Mouse (Mus musculus) liver, adult 2 months (tissue): ENCODE data around the gene Ghrl. TPM values are rescaled to one million over a fixed set of nuclear protein-coding genes. Genes with fewer than 3 reads are reported as not detected.
A peak's percentile ranks its signal among the peaks of the same experiment; 100 is the strongest.

Source experiments
- DNase-seq: peaks from one replicate; pipeline ENCODE4 v3.0.0-alpha.2; 2011; ENCODE audit warnings: low read depth, low spot score; ENCODE audit errors: extremely low read depth
- H3K27ac ChIP-seq: fragments of 200-500 bp; replicated peaks from 2 replicates; pipeline ENCODE4 v1.5.1; 2012; ENCODE audit warnings: low read depth, mild to moderate bottlenecking, control low read depth, inconsistent platforms, low read length; ENCODE audit not compliant: insufficient read depth
- H3K27me3 ChIP-seq: fragments of 200-500 bp; 2 replicates; pipeline ENCODE4 v1.6.1; 2012; ENCODE audit warnings: mild to moderate bottlenecking, moderate library complexity, low read length, inconsistent platforms; ENCODE audit not compliant: control insufficient read depth, insufficient read depth
- H3K36me3 ChIP-seq: fragments of 200-500 bp; 2 replicates; pipeline ENCODE4 v1.6.1; 2012; ENCODE audit warnings: low read length, inconsistent platforms; ENCODE audit not compliant: control insufficient read depth, insufficient read depth
- H3K4me1 ChIP-seq: fragments of 200-500 bp; 2 replicates; pipeline ENCODE4 v1.6.1; 2011; ENCODE audit warnings: low read length; ENCODE audit not compliant: control insufficient read depth, insufficient read depth
- H3K4me3 ChIP-seq: fragments of 200-500 bp; 2 replicates; pipeline ENCODE4 v1.5.1; 2011; ENCODE audit warnings: low read depth, mild to moderate bottlenecking, control low read depth, low read length, moderate library complexity; ENCODE audit not compliant: insufficient read depth
- H3K79me2 ChIP-seq: fragments of 200-500 bp; 2 replicates; pipeline ENCODE4 v1.6.1; 2012; ENCODE audit warnings: inconsistent platforms, mild to moderate bottlenecking, low read length, moderate library complexity; ENCODE audit not compliant: control insufficient read depth, insufficient read depth
- H3K9ac ChIP-seq: fragments of 200-500 bp; 2 replicates; pipeline ENCODE4 v1.6.1; 2012; ENCODE audit warnings: low read depth, mild to moderate bottlenecking, control low read depth, inconsistent platforms, low read length
- CTCF ChIP-seq: fragments of 200-500 bp; IDR thresholded peaks from 2 replicates; pipeline ENCODE4 v1.5.1; 2011; ENCODE audit warnings: low read depth, low read length, control low read depth
- POLR2A ChIP-seq: fragments of 200-500 bp; IDR thresholded peaks from 2 replicates; pipeline ENCODE4 v1.6.1; 2011; ENCODE audit warnings: low read length, control low read depth; ENCODE audit not compliant: insufficient read depth; ENCODE audit errors: extremely low read depth
- WGBS: fragments of 180-500 bp; shearing (Covaris S2); methylation state at CpG from one replicate; pipeline ENCODE4 v1.1.7; 2018; 5-methylcytosine and 5-hydroxymethylcytosine counted together
- polyA plus RNA-seq: library from polyadenylated mRNA; depleted of rRNA; stranded (reverse); fragments of >200 nt; gene quantifications from 2 replicates; pipeline ENCODE4 v1.2.3, GENCODE M21; 2012
- total RNA-seq: library from RNA; depleted of rRNA; stranded (reverse); fragments of >200 nt; gene quantifications from 2 replicates; pipeline ENCODE4 v1.2.3, GENCODE M21; 2014

Gene Ghrl
- total and polyA plus RNA-seq, 2 experiments: not detected

DNA sequence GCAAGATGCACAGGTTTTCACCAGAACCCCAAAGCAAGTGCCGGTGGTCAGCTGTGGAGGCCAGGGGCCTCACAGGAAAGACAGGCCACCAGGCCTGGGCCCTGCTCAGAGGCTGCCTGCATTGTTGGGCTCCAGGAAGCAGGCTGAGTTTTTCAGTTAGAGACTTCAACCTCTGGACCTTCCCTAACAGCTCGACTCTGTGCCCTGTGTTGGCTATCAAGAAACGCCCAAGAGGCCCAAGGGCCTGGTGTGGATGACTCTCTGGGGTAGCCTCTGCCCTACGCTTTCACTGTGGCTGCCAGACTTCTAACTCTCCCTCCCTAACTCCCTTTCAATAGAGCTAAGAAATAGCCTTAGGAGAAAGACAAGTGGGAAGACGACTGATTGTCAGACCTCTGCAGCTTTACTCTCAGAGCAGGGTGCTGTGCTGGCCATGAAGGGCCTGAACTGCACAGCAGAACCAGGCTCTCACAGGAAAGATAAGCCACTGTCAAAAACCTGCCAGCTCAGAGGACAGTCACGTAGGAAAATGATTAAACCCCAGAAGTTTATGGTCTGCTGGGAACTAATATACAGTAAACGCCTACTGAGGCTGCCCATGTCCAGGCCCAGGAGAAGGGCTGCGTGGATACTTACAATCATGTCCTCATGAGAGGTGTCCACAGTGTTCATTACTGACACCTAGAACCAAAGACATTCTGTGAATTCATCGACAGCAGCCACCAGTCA lies 17.8 kb upstream of the Ghrl start:
- no peak overlapping the region for H3K27ac ChIP-seq
- WGBS: 87% methylated on average over 9 of the region's 9 CpGs
- TF ChIP-seq CTCF (no peak), POLR2A (no peak)
- no peaks in the 10 kb centered on the region; the same call in 1 of the 2 replicates for H3K4me1 ChIP-seq
- no peak overlapping the region for H3K4me3 ChIP-seq
- no peaks in the 10 kb centered on the region for H3K27me3 ChIP-seq
- peaks cover 26% of the 10 kb centered on the region for H3K36me3 ChIP-seq
- no peak overlapping the region for H3K9ac ChIP-seq
- peaks cover 16% of the 10 kb centered on the region; the same call in 1 of the 2 replicates for H3K79me2 ChIP-seq
- DNase-seq: no peak

DNA sequence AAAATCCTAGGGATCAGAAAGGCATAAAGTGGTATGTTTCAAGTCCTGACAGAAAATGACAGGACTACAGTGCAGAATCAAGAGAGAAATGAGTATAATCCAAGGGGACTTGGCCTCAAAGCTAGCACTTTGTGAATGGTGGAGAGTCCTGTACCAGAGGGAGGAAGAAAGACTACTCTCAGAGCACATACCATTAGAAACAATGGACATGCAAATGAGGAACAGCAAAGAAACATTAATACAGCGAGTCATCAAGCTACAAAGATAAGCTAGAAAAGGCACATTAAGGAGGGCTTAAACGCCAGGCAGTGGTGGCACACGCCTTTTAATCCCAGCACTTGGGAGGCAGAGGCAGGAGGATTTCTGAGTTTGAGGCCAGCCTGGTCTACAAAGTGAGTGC lies 11.6 kb upstream of the Ghrl start:
- Histone ChIP-seq H3K36me3 (peaks cover 75% of the 10 kb centered on the region), H3K79me2 (no peaks in the 10 kb centered on the region), H3K27ac (no peak overlapping the region), H3K9ac (no peak overlapping the region), H3K4me1 (no peaks in the 10 kb centered on the region; the same call in 1 of the 2 replicates), H3K4me3 (no peak overlapping the region), H3K27me3 (no peaks in the 10 kb centered on the region)
- TF ChIP-seq CTCF: no peak
- no peak for TF ChIP-seq POLR2A
- WGBS: 91% methylated on average over 3 of the region's 3 CpGs
- DNase-seq: no peak

DNA sequence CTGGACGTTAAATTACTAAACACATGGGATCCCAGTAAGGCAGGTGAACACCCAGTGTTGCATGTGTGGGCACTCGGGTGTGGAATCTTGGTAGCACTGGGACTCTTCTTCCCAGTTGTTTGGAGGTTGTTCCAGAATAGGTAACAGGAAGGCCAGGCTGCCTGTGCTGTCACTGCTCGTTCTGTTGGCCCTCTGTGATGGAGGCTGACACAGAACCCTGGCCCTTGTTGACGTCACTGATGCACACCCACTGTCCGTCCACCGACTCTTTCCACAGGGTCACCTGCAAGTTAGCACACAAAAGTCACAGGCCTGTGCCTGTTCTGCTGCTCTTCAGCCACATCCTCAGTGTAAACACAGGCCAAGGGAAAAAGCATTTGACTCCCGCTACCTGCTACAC lies 8.5 kb upstream of the Ghrl start:
- Histone ChIP-seq H3K4me3 (no peak overlapping the region), H3K79me2 (no peaks in the 10 kb centered on the region), H3K9ac (no peak overlapping the region), H3K36me3 (peaks cover 71% of the 10 kb centered on the region), H3K27me3 (no peaks in the 10 kb centered on the region), H3K4me1 (no peaks in the 10 kb centered on the region; the same call in 1 of the 2 replicates), H3K27ac (no peak overlapping the region)
- TF ChIP-seq POLR2A (no peak), CTCF (no peak)
- no peak for DNase-seq
- WGBS: 85% methylated on average over 7 of the region's 7 CpGs

DNA sequence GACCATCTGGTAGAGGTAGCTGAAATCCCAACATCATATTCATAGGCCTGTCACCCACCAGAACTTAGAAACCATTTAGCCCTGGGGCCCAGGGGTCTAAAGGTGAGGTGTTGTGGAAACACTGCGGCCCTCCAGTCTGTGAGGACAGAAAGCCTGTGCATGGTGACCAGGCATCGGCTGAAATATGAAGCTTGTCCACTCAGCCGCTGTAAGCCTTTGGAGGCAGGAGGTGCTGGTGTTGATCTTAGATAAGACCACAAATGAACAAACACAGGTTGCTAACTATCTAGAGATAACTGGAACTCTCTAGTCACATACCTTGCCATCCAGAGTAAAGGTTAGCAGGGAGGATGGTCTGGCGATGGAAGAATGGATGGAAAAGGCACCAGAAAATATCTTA lies 1.4 kb upstream of the Ghrl start:
- TF ChIP-seq CTCF (no peak), POLR2A (no peak)
- H3K27ac ChIP-seq: no peak overlapping the region
- DNase-seq: peak; percentile 25
- no peaks in the 10 kb centered on the region for H3K27me3 ChIP-seq
- no peaks in the 10 kb centered on the region for H3K79me2 ChIP-seq
- H3K4me3 ChIP-seq: no peak overlapping the region
- H3K4me1 ChIP-seq: no peaks in the 10 kb centered on the region
- peaks cover 20% of the 10 kb centered on the region for H3K36me3 ChIP-seq
- 21% methylated on average over 4 of the region's 4 CpGs for WGBS
- H3K9ac ChIP-seq: no peak overlapping the region

DNA sequence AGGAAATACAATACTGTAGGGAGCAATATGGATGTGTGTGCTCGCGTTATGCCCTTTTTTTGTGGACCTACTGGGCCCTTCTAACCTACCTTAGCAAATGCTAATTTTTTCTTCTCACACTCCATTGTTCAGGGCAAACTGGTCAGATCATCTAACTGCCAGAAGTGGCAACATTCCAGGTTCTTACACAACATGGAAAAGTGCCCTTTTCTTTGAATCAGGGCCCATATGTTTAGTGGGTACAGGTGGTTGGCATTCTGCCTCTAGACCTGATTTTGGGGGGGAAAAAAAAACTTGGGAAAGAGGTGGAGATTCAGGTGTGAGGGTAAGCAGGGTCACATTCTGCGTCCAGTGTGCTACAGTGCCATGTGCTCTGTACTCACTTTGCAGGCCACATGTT lies 2.1 kb downstream of the Ghrl start:
- H3K27ac ChIP-seq: no peak overlapping the region
- DNase-seq: peak; percentile 61

DNA sequence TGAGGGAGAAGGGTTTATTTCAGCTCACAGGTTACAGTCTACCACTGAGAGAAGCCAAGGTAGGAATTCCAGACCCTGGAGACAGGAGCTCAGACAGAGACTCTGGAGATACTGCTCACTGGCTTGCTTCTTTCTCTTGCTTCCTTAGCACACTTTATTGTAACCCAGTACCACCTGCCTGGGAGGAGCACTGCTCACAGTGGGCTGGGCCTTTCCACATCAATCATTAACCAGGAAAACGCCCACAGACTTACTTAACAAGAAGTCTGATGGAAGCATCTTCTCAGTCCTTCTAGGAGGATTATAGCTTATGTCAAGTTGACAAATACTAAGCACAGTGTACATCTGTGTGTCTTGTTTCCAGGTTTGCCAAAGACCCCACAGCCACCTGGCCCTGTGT lies 4.9 kb downstream of the Ghrl start:
- no peaks in the 10 kb centered on the region for H3K79me2 ChIP-seq
- 41% methylated on average over 1 of the region's 1 CpGs for WGBS
- DNase-seq: peak; percentile 50

More for the DNA sequence above, 2.1 kb downstream of the Ghrl start:
- TF ChIP-seq CTCF: no peak
- no peak for TF ChIP-seq POLR2A
- no peak overlapping the region for H3K9ac ChIP-seq
- peaks cover 21% of the 10 kb centered on the region for H3K36me3 ChIP-seq
- 66% methylated on average over 3 of the region's 3 CpGs for WGBS
- no peaks in the 10 kb centered on the region for H3K79me2 ChIP-seq
- H3K4me1 ChIP-seq: no peaks in the 10 kb centered on the region
- H3K4me3 ChIP-seq: no peak overlapping the region
- H3K27me3 ChIP-seq: no peaks in the 10 kb centered on the region

More for the DNA sequence above, 4.9 kb downstream of the Ghrl start:
- no peak for TF ChIP-seq CTCF
- Histone ChIP-seq H3K27ac (no peak overlapping the region), H3K4me1 (no peaks in the 10 kb centered on the region), H3K9ac (no peak overlapping the region), H3K36me3 (peaks cover 45% of the 10 kb centered on the region), H3K27me3 (no peaks in the 10 kb centered on the region), H3K4me3 (no peak overlapping the region)
